Mouse (Mus musculus): ENCODE measurements around the gene Aff3.

DNA sequence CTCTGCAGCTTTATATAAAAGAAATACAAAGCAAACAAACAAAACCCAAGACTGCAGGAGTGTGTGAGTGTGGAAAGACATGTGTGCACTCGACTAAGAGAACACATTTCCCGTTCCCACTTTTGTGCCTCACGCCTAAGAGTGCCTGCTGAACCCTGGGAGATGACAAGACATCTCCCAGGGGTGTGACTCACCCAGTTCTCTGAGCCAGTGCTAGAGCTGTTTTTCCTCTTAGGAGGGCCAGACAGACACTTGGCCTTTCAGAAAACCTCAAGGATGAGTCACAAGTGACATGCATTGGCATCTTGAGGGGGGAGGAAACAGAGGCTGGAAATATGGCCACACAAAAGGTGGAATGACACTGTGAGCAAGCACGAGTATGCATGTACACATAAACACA is 227.1 kb downstream of the Aff3 start:
- TF ChIP-seq CTCF (IDR thresholded peaks at IDR 0.05; ENCODE audit: low read depth) = no peak
- no peak for TF ChIP-seq EP300 (IDR thresholded peaks at IDR 0.05; ENCODE audit: low read depth)
